ENCODE assay signal across 19 mouse cellular contexts in the genomic region with DNA sequence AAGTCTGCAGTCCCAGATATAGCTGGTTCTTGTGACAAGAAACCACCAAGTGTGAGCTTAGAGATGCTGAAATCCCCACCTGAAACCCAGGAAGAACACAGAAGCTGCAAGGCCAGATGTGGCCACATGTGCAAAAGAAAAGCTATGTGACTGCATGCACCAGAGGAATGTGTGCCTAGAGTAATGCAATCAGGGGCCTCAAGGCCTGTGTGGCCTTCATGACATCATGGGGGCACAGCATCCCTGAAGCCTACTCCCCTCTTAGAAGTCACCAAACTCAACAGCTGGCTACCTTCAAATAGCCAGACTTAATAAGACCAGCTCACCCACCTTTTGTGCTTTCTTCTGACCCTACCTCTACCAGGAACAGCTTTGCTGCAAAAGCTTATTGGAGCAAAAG.
DNase-seq lines count a peak whose midpoint lies in the region; ATAC-seq and TF ChIP-seq lines count a peak whose summit lies in the region.
"Had no signal": no experiment of that assay in that cellular context is flagged by ENCODE, and none has a peak within 500 bp of the region (broad histone marks: within the 10 kb centered on the region; RNA-seq: fewer than 3 reads in every experiment).

No protein-coding gene starts in this region.

- H3K27ac ChIP-seq in forebrain, embryonic 10.5 days: peak overlapping the region; percentile 52; the same call in 1 of the 2 replicates
- H3K27ac ChIP-seq in forebrain, embryonic 11.5 days (ENCODE audit: low read depth, low read length): no peak overlapping the region
- peak overlapping the region; percentile 80 to 82 for H3K27ac ChIP-seq in heart, embryonic 14.5 days (replicated peaks in 1 of 2; ENCODE audit: control insufficient read depth in 1 of 2, insufficient read depth in 1 of 2, low read depth in 2 of 2, low read length in 2 of 2)
- peak overlapping the region; percentile 40; the same call in 1 of the 2 replicates for H3K27ac ChIP-seq in midbrain, embryonic 10.5 days (replicated peaks)
- no peak overlapping the region for H3K27ac ChIP-seq in midbrain, postnatal 0 days (ENCODE audit: low read depth, low read length)
- H3K27ac ChIP-seq in neural tube, embryonic 15.5 days (replicated peaks): no peak overlapping the region
- H3K27ac ChIP-seq: limb, embryonic 13.5 days; liver, embryonic 13.5 days had no signal

- TF ChIP-seq CTCF in midbrain, postnatal 0 days (IDR thresholded peaks at IDR 0.05): no peak

- no peak overlapping the region for H3K4me3 ChIP-seq in forebrain, embryonic 10.5 days
- no peak overlapping the region for H3K4me3 ChIP-seq in forebrain, embryonic 11.5 days (ENCODE audit: low read depth, low read length)
- no peak overlapping the region for H3K4me3 ChIP-seq in heart, embryonic 14.5 days (ENCODE audit: control insufficient read depth in 1 of 2, insufficient read depth in 1 of 2, low read depth in 1 of 2, low read length in 2 of 2)
- no peak overlapping the region for H3K4me3 ChIP-seq in midbrain, embryonic 10.5 days
- H3K4me3 ChIP-seq in midbrain, postnatal 0 days (ENCODE audit: low read depth, low read length): no peak overlapping the region
- no peak overlapping the region for H3K4me3 ChIP-seq in neural tube, embryonic 15.5 days (replicated peaks)
- H3K4me3 ChIP-seq: limb, embryonic 13.5 days; liver, embryonic 13.5 days had no signal

- no peak overlapping the region for H3K9ac ChIP-seq in forebrain, embryonic 11.5 days (ENCODE audit: low read length)
- H3K9ac ChIP-seq in heart, embryonic 14.5 days (ENCODE audit: low read length): no peak overlapping the region
- H3K9ac ChIP-seq in midbrain, postnatal 0 days (replicated peaks; ENCODE audit: low read length, poor library complexity, severe bottlenecking): no peak overlapping the region
- no peak overlapping the region for H3K9ac ChIP-seq in neural tube, embryonic 15.5 days (replicated peaks)
- H3K9ac ChIP-seq: limb, embryonic 13.5 days; liver, embryonic 13.5 days; lung, embryonic 14.5 days had no signal

- H3K27me3 ChIP-seq in forebrain, embryonic 10.5 days (ENCODE audit: poor library complexity, severe bottlenecking): no peaks in the 10 kb centered on the region
- H3K27me3 ChIP-seq in forebrain, embryonic 11.5 days (ENCODE audit: control insufficient read depth, insufficient read depth, low read length): no peaks in the 10 kb centered on the region
- no peaks in the 10 kb centered on the region for H3K27me3 ChIP-seq in heart, embryonic 14.5 days (ENCODE audit: control insufficient read depth, insufficient read depth, low read length)
- no peaks in the 10 kb centered on the region for H3K27me3 ChIP-seq in midbrain, embryonic 10.5 days (ENCODE audit: low read depth, poor library complexity, severe bottlenecking)
- no peaks in the 10 kb centered on the region for H3K27me3 ChIP-seq in midbrain, postnatal 0 days (ENCODE audit: insufficient read depth, low read length)
- H3K27me3 ChIP-seq in neural tube, embryonic 15.5 days (replicated peaks): no peaks in the 10 kb centered on the region
- H3K27me3 ChIP-seq: limb, embryonic 13.5 days; liver, embryonic 13.5 days had no signal

- peaks cover 86% of the 10 kb centered on the region for H3K4me1 ChIP-seq in forebrain, embryonic 10.5 days
- H3K4me1 ChIP-seq in forebrain, embryonic 11.5 days (replicated peaks; ENCODE audit: control insufficient read depth, insufficient read depth, low read length): peaks cover 16% of the 10 kb centered on the region
- H3K4me1 ChIP-seq in heart, embryonic 14.5 days (ENCODE audit: control insufficient read depth in 2 of 2, insufficient read depth in 2 of 2, low read length in 2 of 2): peaks cover 63 to 80% of the 10 kb centered on the region in 2 experiments
- H3K4me1 ChIP-seq in midbrain, embryonic 10.5 days: peaks cover 86% of the 10 kb centered on the region
- peaks cover 3% of the 10 kb centered on the region; the same call in 1 of the 2 replicates for H3K4me1 ChIP-seq in midbrain, postnatal 0 days (ENCODE audit: insufficient read depth, low read length)
- H3K4me1 ChIP-seq in neural tube, embryonic 15.5 days: peaks cover 44% of the 10 kb centered on the region

- no peaks in the 10 kb centered on the region for H3K9me3 ChIP-seq in forebrain, embryonic 10.5 days
- no peaks in the 10 kb centered on the region for H3K9me3 ChIP-seq in forebrain, embryonic 11.5 days (ENCODE audit: control insufficient read depth, low read length)
- no peaks in the 10 kb centered on the region for H3K9me3 ChIP-seq in heart, embryonic 14.5 days (ENCODE audit: control insufficient read depth, low read length)
- H3K9me3 ChIP-seq in midbrain, embryonic 10.5 days (replicated peaks): no peaks in the 10 kb centered on the region
- H3K9me3 ChIP-seq in midbrain, postnatal 0 days (ENCODE audit: low read length): no peaks in the 10 kb centered on the region
- H3K9me3 ChIP-seq in neural tube, embryonic 15.5 days (replicated peaks): no peaks in the 10 kb centered on the region
- H3K9me3 ChIP-seq: limb, embryonic 13.5 days; liver, embryonic 13.5 days had no signal

- H3K4me2 ChIP-seq in forebrain, embryonic 11.5 days (ENCODE audit: low read depth, low read length, severe bottlenecking): no peak overlapping the region
- peak overlapping the region; percentile 21 for H3K4me2 ChIP-seq in heart, embryonic 14.5 days (ENCODE audit: low read length)
- no peak overlapping the region for H3K4me2 ChIP-seq in midbrain, postnatal 0 days (ENCODE audit: low read depth, low read length, poor library complexity, severe bottlenecking)
- no peak overlapping the region for H3K4me2 ChIP-seq in neural tube, embryonic 15.5 days
- H3K4me2 ChIP-seq: limb, embryonic 13.5 days; liver, embryonic 13.5 days; lung, embryonic 14.5 days had no signal

- no peak for DNase-seq in forebrain, embryonic 10.5 days (ENCODE audit: extremely low spot score, low spot score)
- DNase-seq in forebrain, embryonic 11.5 days (ENCODE audit: low spot score): no peak
- no peak for DNase-seq in heart, postnatal 4 days
- no peak for DNase-seq in midbrain, embryonic 10.5 days (ENCODE audit: low spot score)
- DNase-seq in midbrain, postnatal 0 days (ENCODE audit: low spot score): no peak
- DNase-seq: B cell, adult 2 months; cerebellum, adult 11-12 months; cerebellum, postnatal 14 days; gastrocnemius, postnatal 10 days; kidney, adult 8-10 months; kidney, postnatal 36 days; liver, embryonic 13.5 days; lung, embryonic 14.5 days; lung, postnatal 36 days; retina, postnatal 1 day had no signal

- ATAC-seq in forebrain, embryonic 11.5 days (replicated peaks; ENCODE audit: low FRiP score): no peak
- no peak for ATAC-seq in heart, embryonic 14.5 days (ENCODE audit: insufficient number of reproducible peaks, insufficient read depth, low FRiP score, low read depth)
- ATAC-seq in midbrain, postnatal 0 days (ENCODE audit: low FRiP score): no peak
- no peak for ATAC-seq in neural tube, embryonic 15.5 days (ENCODE audit: low FRiP score)
- ATAC-seq: midbrain, embryonic 16.5 days had no signal

- H3K36me3 ChIP-seq in forebrain, embryonic 10.5 days (replicated peaks): peaks cover 15% of the 10 kb centered on the region; the same call in 1 of the 2 replicates
- H3K36me3 ChIP-seq in forebrain, embryonic 11.5 days (ENCODE audit: control insufficient read depth, insufficient read depth, low read length): no peaks in the 10 kb centered on the region
- H3K36me3 ChIP-seq in heart, embryonic 14.5 days (ENCODE audit: control insufficient read depth, insufficient read depth, low read length): 0 out of 2 replicates have a peak, but pooled peaks cover 3% of the 10 kb centered on the region
- H3K36me3 ChIP-seq in midbrain, embryonic 10.5 days: peaks cover 3% of the 10 kb centered on the region; the same call in 1 of the 2 replicates
- H3K36me3 ChIP-seq in midbrain, postnatal 0 days (ENCODE audit: insufficient read depth, low read length): no peaks in the 10 kb centered on the region
- H3K36me3 ChIP-seq in neural tube, embryonic 15.5 days: no peaks in the 10 kb centered on the region
- H3K36me3 ChIP-seq: limb, embryonic 13.5 days; liver, embryonic 13.5 days had no signal

Comparison
In these comparisons a context has a peak if more than half of its experiments do, and no peak if none do; other contexts are left out.
1. H3K27ac ChIP-seq: peak in forebrain, embryonic 10.5 days (single experiment), heart, embryonic 14.5 days (2 of 2) and midbrain, embryonic 10.5 days (single experiment); none in forebrain, embryonic 11.5 days (single experiment), midbrain, postnatal 0 days (single experiment) and neural tube, embryonic 15.5 days (single experiment).